Comparison of ENCODE assay signal across 20 mouse cellular contexts in the genomic region with DNA sequence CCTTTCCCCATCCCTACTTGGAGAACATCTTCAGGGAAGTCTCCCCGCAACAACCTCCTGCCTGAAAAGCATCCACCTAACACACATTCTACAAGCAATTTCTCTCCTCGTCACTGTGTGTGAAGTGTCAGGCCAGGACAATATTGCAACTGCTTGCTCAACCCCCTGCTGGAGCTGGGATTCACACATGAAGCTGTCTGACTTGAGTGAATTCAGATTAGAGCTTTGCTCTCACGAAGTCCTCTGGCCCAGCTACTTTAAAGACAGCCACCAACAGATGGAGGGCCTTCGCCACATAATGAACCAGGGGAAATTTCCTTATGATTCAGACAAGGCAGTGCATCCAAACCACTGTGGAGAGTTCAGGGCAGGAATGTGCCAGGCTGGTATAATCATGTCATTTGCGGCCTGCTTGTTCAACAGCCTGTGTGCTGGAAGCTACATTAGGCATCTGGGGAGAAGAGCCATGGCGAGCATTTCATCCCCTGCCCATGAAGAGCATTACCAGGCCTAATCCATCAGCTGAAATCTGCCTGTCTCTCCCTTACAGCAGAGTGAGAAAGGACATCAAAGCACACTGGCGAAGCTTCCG.
DNase-seq lines count a peak whose midpoint lies in the region; ATAC-seq and TF ChIP-seq lines count a peak whose summit lies in the region.
"Had no signal": no experiment of that assay in that cellular context is flagged by ENCODE, and none has a peak within 500 bp of the region (broad histone marks: within the 10 kb centered on the region; RNA-seq: fewer than 3 reads in every experiment).

No protein-coding gene starts in this region.

- H3K9me3 ChIP-seq in midbrain, embryonic 10.5 days (replicated peaks): no peaks in the 10 kb centered on the region
- H3K9me3 ChIP-seq in midbrain, embryonic 14.5 days (ENCODE audit: control insufficient read depth, low read length): no peaks in the 10 kb centered on the region
- H3K9me3 ChIP-seq in hindbrain, postnatal 0 days (ENCODE audit: low read length): no peaks in the 10 kb centered on the region
- H3K9me3 ChIP-seq in lung, postnatal 0 days (ENCODE audit: low read length): no peaks in the 10 kb centered on the region
- H3K9me3 ChIP-seq in stomach, postnatal 0 days (ENCODE audit: control insufficient read depth, low read length): no peaks in the 10 kb centered on the region
- H3K9me3 ChIP-seq: embryonic facial prominence, embryonic 15.5 days; forebrain, embryonic 12.5 days; heart, embryonic 15.5 days; limb, embryonic 13.5 days; liver, embryonic 15.5 days; stomach, embryonic 15.5 days had no signal

- H3K4me3 ChIP-seq in midbrain, embryonic 10.5 days: no peak overlapping the region
- H3K4me3 ChIP-seq in midbrain, embryonic 14.5 days (replicated peaks; ENCODE audit: low read depth, low read length): no peak overlapping the region
- H3K4me3 ChIP-seq in hindbrain, postnatal 0 days (ENCODE audit: low read length): no peak overlapping the region
- no peak overlapping the region for H3K4me3 ChIP-seq in lung, postnatal 0 days (ENCODE audit: low read depth, low read length)
- H3K4me3 ChIP-seq in stomach, postnatal 0 days (ENCODE audit: low read depth, low read length): no peak overlapping the region
- H3K4me3 ChIP-seq: embryonic facial prominence, embryonic 15.5 days; forebrain, embryonic 12.5 days; heart, embryonic 15.5 days; limb, embryonic 13.5 days; liver, embryonic 15.5 days; stomach, embryonic 15.5 days had no signal

- H3K36me3 ChIP-seq in midbrain, embryonic 10.5 days: no peaks in the 10 kb centered on the region
- no peaks in the 10 kb centered on the region for H3K36me3 ChIP-seq in midbrain, embryonic 14.5 days (ENCODE audit: control insufficient read depth, insufficient read depth, low read length)
- no peaks in the 10 kb centered on the region for H3K36me3 ChIP-seq in hindbrain, postnatal 0 days (ENCODE audit: insufficient read depth, low read length)
- H3K36me3 ChIP-seq in lung, postnatal 0 days (ENCODE audit: insufficient read depth, low read length): no peaks in the 10 kb centered on the region
- no peaks in the 10 kb centered on the region for H3K36me3 ChIP-seq in stomach, postnatal 0 days (ENCODE audit: control insufficient read depth, insufficient read depth, low read length)
- H3K36me3 ChIP-seq: embryonic facial prominence, embryonic 15.5 days; forebrain, embryonic 12.5 days; heart, embryonic 15.5 days; limb, embryonic 13.5 days; liver, embryonic 15.5 days; stomach, embryonic 15.5 days had no signal

- no peaks in the 10 kb centered on the region for H3K27me3 ChIP-seq in midbrain, embryonic 10.5 days (ENCODE audit: low read depth, poor library complexity, severe bottlenecking)
- no peaks in the 10 kb centered on the region for H3K27me3 ChIP-seq in midbrain, embryonic 14.5 days (ENCODE audit: control insufficient read depth, insufficient read depth, low read length)
- H3K27me3 ChIP-seq in hindbrain, postnatal 0 days (ENCODE audit: insufficient read depth, low read length): no peaks in the 10 kb centered on the region
- no peaks in the 10 kb centered on the region for H3K27me3 ChIP-seq in lung, postnatal 0 days (replicated peaks; ENCODE audit: insufficient read depth, low read length)
- no peaks in the 10 kb centered on the region for H3K27me3 ChIP-seq in stomach, postnatal 0 days (ENCODE audit: control insufficient read depth, insufficient read depth, low read length)
- H3K27me3 ChIP-seq: embryonic facial prominence, embryonic 15.5 days; forebrain, embryonic 12.5 days; heart, embryonic 15.5 days; liver, embryonic 15.5 days; stomach, embryonic 15.5 days had no signal

- TF ChIP-seq CTCF in hindbrain, postnatal 0 days (IDR thresholded peaks at IDR 0.05; ENCODE audit: low read depth): no peak
- TF ChIP-seq CTCF in lung, postnatal 0 days (IDR thresholded peaks at IDR 0.05): no peak
- no peak for TF ChIP-seq CTCF in stomach, postnatal 0 days (IDR thresholded peaks at IDR 0.05; ENCODE audit: low read depth)

- H3K4me1 ChIP-seq in midbrain, embryonic 10.5 days: peaks cover 29% of the 10 kb centered on the region
- H3K4me1 ChIP-seq in midbrain, embryonic 14.5 days (ENCODE audit: control insufficient read depth, insufficient read depth, low read length): no peaks in the 10 kb centered on the region; the same call in 1 of the 2 replicates
- peaks cover 5% of the 10 kb centered on the region; the same call in 1 of the 2 replicates for H3K4me1 ChIP-seq in hindbrain, postnatal 0 days (ENCODE audit: insufficient read depth, low read length)
- H3K4me1 ChIP-seq in lung, postnatal 0 days (ENCODE audit: insufficient read depth, low read depth, low read length): no peaks in the 10 kb centered on the region
- no peaks in the 10 kb centered on the region for H3K4me1 ChIP-seq in stomach, postnatal 0 days (replicated peaks; ENCODE audit: control insufficient read depth, insufficient read depth)
- H3K4me1 ChIP-seq: heart, embryonic 15.5 days; liver, embryonic 15.5 days; stomach, embryonic 15.5 days had no signal

- no peak for TF ChIP-seq EP300 in lung, postnatal 0 days (IDR thresholded peaks at IDR 0.05)
- no peak for TF ChIP-seq EP300 in stomach, postnatal 0 days (optimal IDR thresholded peaks at IDR 0.05)

- H3K9ac ChIP-seq in midbrain, embryonic 14.5 days (replicated peaks; ENCODE audit: low read length): no peak overlapping the region
- H3K9ac ChIP-seq in hindbrain, postnatal 0 days (replicated peaks; ENCODE audit: low read length): no peak overlapping the region
- H3K9ac ChIP-seq in lung, postnatal 0 days (replicated peaks; ENCODE audit: low read depth): no peak overlapping the region
- no peak overlapping the region for H3K9ac ChIP-seq in stomach, postnatal 0 days (ENCODE audit: low read length)
- H3K9ac ChIP-seq: embryonic facial prominence, embryonic 15.5 days; forebrain, embryonic 12.5 days; heart, embryonic 15.5 days; limb, embryonic 13.5 days; liver, embryonic 15.5 days; stomach, embryonic 15.5 days had no signal

- WGBS in midbrain, embryonic 10.5 days: 76% methylated on average over 8 of the region's 8 CpGs
- WGBS in midbrain, embryonic 14.5 days: 58% methylated on average over 8 of the region's 8 CpGs
- WGBS in hindbrain, postnatal 0 days: 52% methylated on average over 8 of the region's 8 CpGs
- WGBS in lung, postnatal 0 days: 83% methylated on average over 8 of the region's 8 CpGs
- WGBS in stomach, postnatal 0 days: 82% methylated on average over 8 of the region's 8 CpGs

- ATAC-seq in midbrain, embryonic 14.5 days (ENCODE audit: low FRiP score, low TSS enrichment): no peak
- peak; percentile 43 for ATAC-seq in hindbrain, postnatal 0 days
- ATAC-seq in lung, postnatal 0 days: no peak
- no peak for ATAC-seq in stomach, postnatal 0 days (ENCODE audit: low FRiP score, low TSS enrichment)

- peak; percentile 18 for DNase-seq in embryo, embryonic 10.5 days (ENCODE audit: low spot score)
- DNase-seq in embryo, embryonic 11 days: no peak
- DNase-seq in midbrain, embryonic 10.5 days (ENCODE audit: low spot score): no peak
- no peak for DNase-seq in midbrain, embryonic 14.5 days
- DNase-seq in hindbrain, postnatal 0 days (ENCODE audit: low spot score): peak; percentile 36
- peak; percentile 55 for DNase-seq in retina, postnatal 1 day
- DNase-seq in lung, postnatal 0 days (ENCODE audit: low spot score): no peak
- no peak for DNase-seq in stomach, postnatal 0 days (ENCODE audit: low spot score)
- DNase-seq: cerebellum, postnatal 36 days; heart, adult 18-20 months; kidney, adult 2 months; kidney, postnatal 14 days; lung, postnatal 10 days; spleen, adult 18-20 months had no signal

- H3K27ac ChIP-seq in midbrain, embryonic 10.5 days (replicated peaks): peak overlapping the region; percentile 33; the same call in 1 of the 2 replicates
- no peak overlapping the region for H3K27ac ChIP-seq in midbrain, embryonic 14.5 days (replicated peaks; ENCODE audit: low read depth, low read length)
- H3K27ac ChIP-seq in hindbrain, postnatal 0 days: no peak overlapping the region; the same call in 1 of the 2 replicates
- H3K27ac ChIP-seq in lung, postnatal 0 days (ENCODE audit: low read length): no peak overlapping the region
- no peak overlapping the region for H3K27ac ChIP-seq in stomach, postnatal 0 days (replicated peaks)
- H3K27ac ChIP-seq: embryonic facial prominence, embryonic 15.5 days; forebrain, embryonic 12.5 days; heart, embryonic 15.5 days; limb, embryonic 13.5 days; liver, embryonic 15.5 days; stomach, embryonic 15.5 days had no signal

- H3K4me2 ChIP-seq in midbrain, embryonic 14.5 days (ENCODE audit: low read length): no peak overlapping the region
- H3K4me2 ChIP-seq in hindbrain, postnatal 0 days (ENCODE audit: low read depth, low read length): no peak overlapping the region
- no peak overlapping the region for H3K4me2 ChIP-seq in lung, postnatal 0 days (replicated peaks; ENCODE audit: low read depth, low read length)
- no peak overlapping the region for H3K4me2 ChIP-seq in stomach, postnatal 0 days (replicated peaks; ENCODE audit: low read depth)
- H3K4me2 ChIP-seq: embryonic facial prominence, embryonic 15.5 days; forebrain, embryonic 12.5 days; heart, embryonic 15.5 days; limb, embryonic 13.5 days; liver, embryonic 15.5 days; stomach, embryonic 15.5 days had no signal

Comparison
In these comparisons a context has a peak if more than half of its experiments do, and no peak if none do; other contexts are left out.
1. DNase-seq: peak in embryo, embryonic 10.5 days (single experiment), hindbrain, postnatal 0 days (single experiment) and retina, postnatal 1 day (single experiment); none in embryo, embryonic 11 days (single experiment), midbrain, embryonic 10.5 days (single experiment), midbrain, embryonic 14.5 days (single experiment), lung, postnatal 0 days (single experiment) and stomach, postnatal 0 days (single experiment).